Mouse (Mus musculus) G1E (cell line): ENCODE measurements around the gene Fdx1l. TPM values are rescaled to one million over a fixed set of nuclear protein-coding genes. Genes with fewer than 3 reads are reported as not detected.
A peak's percentile ranks its signal among the peaks of the same experiment; 100 is the strongest.
"Not testable (repeated sequence)": the region's sequence is repeated elsewhere in the genome, so short reads cannot be mapped to it uniquely, and the experiment has no call there.

Experiments used
- ATAC-seq: 2 replicates; pipeline ENCODE4 v1.8.0; 2016; ENCODE audit warnings: mild to moderate bottlenecking; ENCODE audit not compliant: insufficient number of reproducible peaks, poor library complexity, low FRiP score, severe bottlenecking; ENCODE audit errors: extremely low read depth
- DNase-seq: peaks from one replicate; pipeline ENCODE4 v3.0.0; 2012; ENCODE audit warnings: low spot score
- H3K27me3 ChIP-seq: 2 replicates; pipeline ENCODE4 v1.6.1; 2012; ENCODE audit warnings: mild to moderate bottlenecking, low read length, inconsistent platforms; ENCODE audit not compliant: insufficient read depth
- H3K36me3 ChIP-seq: replicated peaks from 2 replicates; pipeline ENCODE3; 2012; ENCODE audit warnings: mild to moderate bottlenecking, inconsistent platforms
- H3K4me1 ChIP-seq: 2 replicates; pipeline ENCODE4 v1.6.1; 2012; ENCODE audit warnings: low read depth, low read length, inconsistent platforms, mixed read lengths; ENCODE audit not compliant: insufficient read depth
- H3K4me3 ChIP-seq: 2 replicates; pipeline ENCODE4 v1.5.1; 2012; ENCODE audit warnings: low read depth, mild to moderate bottlenecking, inconsistent platforms, low read length, moderate library complexity, mixed read lengths
- H3K9me3 ChIP-seq: replicated peaks from 2 replicates; pipeline ENCODE4 v1.6.1; 2012; ENCODE audit warnings: inconsistent platforms
- CTCF ChIP-seq: IDR thresholded peaks from 2 replicates; pipeline ENCODE4 v1.5.1; 2012; ENCODE audit warnings: low read depth, low read length, inconsistent platforms, mixed read lengths
- GATA1 ChIP-seq: IDR thresholded peaks from 2 replicates; pipeline ENCODE4 v1.6.1; 2012; ENCODE audit warnings: borderline replicate concordance, low read length, inconsistent platforms, mixed read lengths
- GATA2 ChIP-seq: IDR thresholded peaks from 2 replicates; pipeline ENCODE4 v1.6.1; 2012; ENCODE audit warnings: low read depth, low read length, inconsistent platforms, borderline replicate concordance
- POLR2AphosphoS5 ChIP-seq: IDR thresholded peaks from 2 replicates; pipeline ENCODE4 v1.6.1; 2012; ENCODE audit warnings: low read depth, low read length, inconsistent platforms; ENCODE audit not compliant: insufficient replicate concordance
- TAL1 ChIP-seq: conservative IDR thresholded peaks from 2 replicates; pipeline ENCODE4 v1.6.1; 2012; ENCODE audit warnings: low read depth, low read length, inconsistent platforms, mixed read lengths
- polyA plus RNA-seq: library from polyadenylated mRNA; stranded (reverse); fragments of >175 nt; gene quantifications from 2 replicates; pipeline ENCODE4 v1.2.3, GENCODE M21; 2012
- total RNA-seq, 2 experiments: library from RNA; stranded (forward) in 1 of 2; stranded (reverse) in 1 of 2; fragments of 200-1000 nt in 1 of 2; fragments of >200 nt in 1 of 2; fragmentation: Nextera tagmentation in 1 of 2; gene quantifications; 2 replicates each; pipeline ENCODE4 v1.2.3; 2014 to 2017

The Fdx1l gene
- total and polyA plus RNA-seq, 3 experiments = 30.6 to 56.1 (median 52.4) TPM

DNA sequence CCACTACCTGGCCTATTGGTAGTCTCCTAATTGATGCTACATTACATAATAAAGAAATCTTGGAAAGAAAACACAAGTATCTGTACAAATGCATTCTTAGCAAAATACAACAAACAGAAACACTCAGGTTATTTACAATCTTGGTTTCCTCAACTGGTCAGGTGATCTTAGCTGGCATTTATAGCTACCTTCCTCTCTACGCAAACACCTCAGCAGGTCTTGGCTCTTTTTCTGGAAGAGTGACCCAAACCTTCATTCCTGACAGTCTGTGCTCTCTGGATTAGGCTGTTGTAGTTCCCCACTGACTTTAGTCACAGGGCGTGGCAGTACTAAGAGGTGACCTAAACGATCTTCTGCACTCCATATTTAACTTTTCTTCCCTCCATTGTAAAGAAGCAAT is 28.2 kb downstream of the Fdx1l start:
- no peak for TF ChIP-seq CTCF
- no peak for TF ChIP-seq TAL1
- no peak for TF ChIP-seq POLR2AphosphoS5
- no peak for TF ChIP-seq GATA1
- no peak for TF ChIP-seq GATA2
- no peaks in the 10 kb centered on the region for H3K9me3 ChIP-seq
- H3K27me3 ChIP-seq = peaks cover 19% of the 10 kb centered on the region
- DNase-seq = no peak
- no peaks in the 10 kb centered on the region for H3K36me3 ChIP-seq
- ATAC-seq = no peak
- H3K4me1 ChIP-seq = peaks cover 20% of the 10 kb centered on the region
- no peak overlapping the region for H3K4me3 ChIP-seq

DNA sequence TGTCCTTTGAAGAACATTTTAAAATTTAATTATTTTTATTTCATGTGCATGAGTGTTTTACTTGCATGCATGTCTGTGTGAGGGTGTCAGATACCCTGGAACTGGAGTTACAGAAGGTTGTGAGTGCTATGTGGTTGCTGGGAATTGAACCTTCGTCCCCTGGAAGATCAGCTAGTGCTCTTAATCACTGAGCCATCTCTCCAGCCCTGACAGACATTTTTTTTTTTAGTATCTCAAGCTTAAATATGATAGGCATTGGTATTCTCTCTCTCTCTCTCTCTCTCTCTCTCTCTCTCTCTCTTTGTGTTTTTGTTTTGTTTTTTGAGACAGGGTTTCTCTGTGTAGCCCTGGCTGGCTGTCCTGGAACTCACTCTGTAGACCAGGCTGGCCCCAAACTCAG is 28.6 kb downstream of the Fdx1l start:
- Histone ChIP-seq H3K4me1 (peaks cover 24% of the 10 kb centered on the region), H3K27me3 (peaks cover 17% of the 10 kb centered on the region)
- H3K4me3 ChIP-seq, H3K36me3 ChIP-seq, DNase-seq, H3K9me3 ChIP-seq, ATAC-seq: not testable (repeated sequence)

DNA sequence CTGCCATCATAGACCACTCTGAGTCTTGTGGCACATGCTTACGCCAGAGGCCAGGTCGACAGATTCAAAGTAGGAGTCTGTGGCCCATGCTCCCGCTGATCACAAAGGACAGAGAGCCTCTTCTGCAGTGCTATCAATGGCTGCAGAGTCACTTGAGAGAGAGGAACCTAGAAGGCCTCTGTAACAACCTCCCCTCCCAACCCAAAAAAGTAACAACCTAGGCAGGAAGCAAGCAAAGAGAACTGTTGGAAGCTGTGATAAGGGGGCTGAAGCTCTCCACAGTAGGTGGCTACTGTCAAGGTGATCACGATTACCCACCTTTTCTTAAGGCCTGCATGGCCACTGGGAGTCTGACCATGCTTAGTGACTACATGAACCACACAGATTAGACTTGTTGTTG is 29.9 kb downstream of the Fdx1l start:
- ATAC-seq (no peak), DNase-seq (no peak)
- Histone ChIP-seq H3K4me3 (no peak overlapping the region), H3K27me3 (peaks cover 16% of the 10 kb centered on the region), H3K36me3 (no peaks in the 10 kb centered on the region), H3K9me3 (no peaks in the 10 kb centered on the region), H3K4me1 (peaks cover 33% of the 10 kb centered on the region)
- no peak for TF ChIP-seq CTCF
- TF ChIP-seq GATA1 = no peak
- TF ChIP-seq GATA2 = no peak
- TF ChIP-seq POLR2AphosphoS5 = no peak
- TF ChIP-seq TAL1 = no peak

DNA sequence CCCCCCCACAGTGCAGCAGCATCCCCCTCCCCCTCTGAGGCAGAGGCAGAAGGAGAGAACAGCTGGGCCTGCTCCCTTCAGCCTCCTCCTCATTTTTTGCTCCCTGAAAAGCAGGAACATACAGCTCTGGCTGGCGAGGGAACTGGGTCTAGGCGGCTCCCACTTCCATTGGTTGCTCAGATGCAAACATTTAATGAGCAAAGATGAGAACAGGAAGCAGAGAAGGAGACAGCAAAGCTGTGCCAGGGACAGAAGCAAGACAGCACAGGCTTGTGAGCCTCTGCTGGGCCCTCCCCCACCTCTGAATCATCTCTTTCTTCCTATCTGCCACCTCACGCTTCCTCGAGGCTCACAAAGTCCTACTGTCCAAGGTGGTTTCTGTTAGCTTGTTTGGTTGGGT is 32.1 kb downstream of the Fdx1l start:
- ATAC-seq (peak; percentile 60), DNase-seq (no peak)
- TF ChIP-seq GATA1 (no peak), TAL1 (no peak)
- peaks cover 12% of the 10 kb centered on the region for H3K27me3 ChIP-seq
- H3K9me3 ChIP-seq = no peaks in the 10 kb centered on the region
- H3K4me1 ChIP-seq = peaks cover 35% of the 10 kb centered on the region
- no peaks in the 10 kb centered on the region for H3K36me3 ChIP-seq
- H3K4me3 ChIP-seq = no peak overlapping the region

DNA sequence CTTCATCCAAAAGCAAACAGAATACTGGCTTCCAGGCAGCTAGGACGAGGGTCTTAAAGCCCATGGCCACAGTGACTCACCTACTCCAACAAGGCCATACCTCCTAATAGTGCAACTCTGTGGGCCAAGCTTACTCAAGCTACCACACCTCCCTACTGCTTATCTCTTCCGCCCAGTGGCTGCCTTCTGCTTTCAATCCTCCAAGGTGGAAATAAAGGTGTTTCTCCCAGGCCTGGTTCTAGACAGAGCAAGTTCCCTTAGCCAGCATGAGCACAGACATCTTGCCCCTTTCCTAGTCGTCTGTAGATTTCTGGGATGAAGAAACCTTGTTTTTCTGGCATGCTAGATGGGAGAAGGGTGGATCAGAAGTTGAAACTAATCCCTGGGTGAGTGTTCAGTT is 33.6 kb downstream of the Fdx1l start:
- Histone ChIP-seq H3K4me3 (no peak overlapping the region), H3K36me3 (peaks cover 5% of the 10 kb centered on the region), H3K4me1 (peaks cover 36% of the 10 kb centered on the region), H3K27me3 (peaks cover 10% of the 10 kb centered on the region; the same call in 1 of the 2 replicates), H3K9me3 (no peaks in the 10 kb centered on the region)
- DNase-seq (no peak), ATAC-seq (peak; percentile 40; the same call in 1 of the 2 replicates)
- TF ChIP-seq CTCF = no peak
- TF ChIP-seq TAL1 = peak; percentile 35; the same call in 1 of the 2 replicates

DNA sequence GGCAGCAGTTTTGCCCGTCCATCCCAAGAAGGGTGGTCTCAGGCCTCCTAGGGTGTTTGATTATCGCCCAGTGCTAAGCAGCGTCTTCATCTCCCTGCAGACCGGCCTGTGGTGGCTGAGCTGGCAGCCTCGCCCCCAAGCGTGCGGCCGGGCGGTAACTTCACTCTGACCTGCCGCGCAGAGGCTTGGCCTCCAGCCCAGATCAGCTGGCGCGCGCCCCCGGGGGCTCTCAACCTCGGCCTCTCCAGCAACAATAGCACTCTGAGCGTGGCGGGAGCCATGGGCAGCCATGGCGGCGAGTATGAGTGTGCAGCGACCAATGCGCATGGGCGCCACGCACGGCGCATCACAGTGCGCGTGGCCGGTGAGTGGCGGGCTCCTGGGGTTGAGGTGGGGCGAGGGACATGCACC is 35.9 kb downstream of the Fdx1l start:
- peaks cover 10% of the 10 kb centered on the region; the same call in 1 of the 2 replicates for H3K27me3 ChIP-seq
- peaks cover 50% of the 10 kb centered on the region for H3K4me1 ChIP-seq
- H3K4me3 ChIP-seq = no peak overlapping the region
- no peaks in the 10 kb centered on the region for H3K9me3 ChIP-seq
- peaks cover 5% of the 10 kb centered on the region for H3K36me3 ChIP-seq
- no peak for ATAC-seq
- no peak for DNase-seq
- no peak for TF ChIP-seq POLR2AphosphoS5
- TF ChIP-seq GATA1 = no peak
- no peak for TF ChIP-seq GATA2
- TF ChIP-seq TAL1 = no peak
- no peak for TF ChIP-seq CTCF

DNA sequence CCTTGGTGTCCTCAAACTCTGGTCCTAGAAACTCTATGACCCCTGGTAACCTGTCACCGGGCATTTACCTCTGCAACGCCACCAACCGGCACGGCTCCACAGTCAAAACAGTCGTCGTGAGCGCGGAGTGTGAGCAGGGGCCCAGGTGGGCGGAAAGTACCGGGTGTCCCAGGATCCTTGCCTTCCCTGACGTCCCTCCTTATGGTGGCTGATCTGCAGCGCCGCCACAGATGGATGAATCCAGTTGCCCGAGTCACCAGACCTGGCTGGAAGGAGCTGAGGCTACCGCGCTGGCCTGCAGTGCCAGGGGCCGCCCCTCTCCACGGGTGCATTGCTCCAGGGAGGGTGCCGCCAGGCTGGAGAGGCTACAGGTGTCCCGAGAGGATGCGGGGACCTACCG is 36.7 kb downstream of the Fdx1l start:
- Histone ChIP-seq H3K4me1 (peaks cover 57% of the 10 kb centered on the region), H3K36me3 (peaks cover 5% of the 10 kb centered on the region), H3K9me3 (no peaks in the 10 kb centered on the region), H3K4me3 (no peak overlapping the region), H3K27me3 (peaks cover 10% of the 10 kb centered on the region; the same call in 1 of the 2 replicates)
- DNase-seq (no peak), ATAC-seq (no peak)
- TF ChIP-seq GATA2 (no peak), CTCF (no peak), POLR2AphosphoS5 (no peak), TAL1 (no peak), GATA1 (no peak)
